Mouse (Mus musculus) liver, adult 2 months (tissue): ENCODE measurements around the gene Adgre5. TPM values are rescaled to one million over a fixed set of nuclear protein-coding genes. Genes with fewer than 3 reads are reported as not detected.

Experiments used
- DNase-seq: peaks from one replicate; pipeline ENCODE4 v3.0.0-alpha.2; 2011; ENCODE audit warnings: low read depth, low spot score; ENCODE audit errors: extremely low read depth
- H3K27ac ChIP-seq: fragments of 200-500 bp; replicated peaks from 2 replicates; pipeline ENCODE4 v1.5.1; 2012; ENCODE audit warnings: low read depth, mild to moderate bottlenecking, control low read depth, inconsistent platforms, low read length; ENCODE audit not compliant: insufficient read depth
- H3K27me3 ChIP-seq: fragments of 200-500 bp; 2 replicates; pipeline ENCODE4 v1.6.1; 2012; ENCODE audit warnings: mild to moderate bottlenecking, moderate library complexity, low read length, inconsistent platforms; ENCODE audit not compliant: control insufficient read depth, insufficient read depth
- H3K36me3 ChIP-seq: fragments of 200-500 bp; 2 replicates; pipeline ENCODE4 v1.6.1; 2012; ENCODE audit warnings: low read length, inconsistent platforms; ENCODE audit not compliant: control insufficient read depth, insufficient read depth
- H3K4me1 ChIP-seq: fragments of 200-500 bp; 2 replicates; pipeline ENCODE4 v1.6.1; 2011; ENCODE audit warnings: low read length; ENCODE audit not compliant: control insufficient read depth, insufficient read depth
- H3K4me3 ChIP-seq: fragments of 200-500 bp; 2 replicates; pipeline ENCODE4 v1.5.1; 2011; ENCODE audit warnings: low read depth, mild to moderate bottlenecking, control low read depth, low read length, moderate library complexity; ENCODE audit not compliant: insufficient read depth
- H3K79me2 ChIP-seq: fragments of 200-500 bp; 2 replicates; pipeline ENCODE4 v1.6.1; 2012; ENCODE audit warnings: inconsistent platforms, mild to moderate bottlenecking, low read length, moderate library complexity; ENCODE audit not compliant: control insufficient read depth, insufficient read depth
- H3K9ac ChIP-seq: fragments of 200-500 bp; 2 replicates; pipeline ENCODE4 v1.6.1; 2012; ENCODE audit warnings: low read depth, mild to moderate bottlenecking, control low read depth, inconsistent platforms, low read length
- CTCF ChIP-seq: fragments of 200-500 bp; IDR thresholded peaks from 2 replicates; pipeline ENCODE4 v1.5.1; 2011; ENCODE audit warnings: low read depth, low read length, control low read depth
- POLR2A ChIP-seq: fragments of 200-500 bp; IDR thresholded peaks from 2 replicates; pipeline ENCODE4 v1.6.1; 2011; ENCODE audit warnings: low read length, control low read depth; ENCODE audit not compliant: insufficient read depth; ENCODE audit errors: extremely low read depth
- WGBS: fragments of 180-500 bp; shearing (Covaris S2); methylation state at CpG from one replicate; pipeline ENCODE4 v1.1.7; 2018; 5-methylcytosine and 5-hydroxymethylcytosine counted together
- polyA plus RNA-seq: library from polyadenylated mRNA; depleted of rRNA; stranded (reverse); fragments of >200 nt; gene quantifications from 2 replicates; pipeline ENCODE4 v1.2.3, GENCODE M21; 2012; rRNA removed
- total RNA-seq: library from RNA; depleted of rRNA; stranded (reverse); fragments of >200 nt; gene quantifications from 2 replicates; pipeline ENCODE4 v1.2.3, GENCODE M21; 2014; rRNA removed

The Adgre5 gene
- total RNA-seq = 20.8 and 21.2 TPM in 2 replicates
- 9.7 and 17.9 TPM in 2 replicates for polyA plus RNA-seq

DNA sequence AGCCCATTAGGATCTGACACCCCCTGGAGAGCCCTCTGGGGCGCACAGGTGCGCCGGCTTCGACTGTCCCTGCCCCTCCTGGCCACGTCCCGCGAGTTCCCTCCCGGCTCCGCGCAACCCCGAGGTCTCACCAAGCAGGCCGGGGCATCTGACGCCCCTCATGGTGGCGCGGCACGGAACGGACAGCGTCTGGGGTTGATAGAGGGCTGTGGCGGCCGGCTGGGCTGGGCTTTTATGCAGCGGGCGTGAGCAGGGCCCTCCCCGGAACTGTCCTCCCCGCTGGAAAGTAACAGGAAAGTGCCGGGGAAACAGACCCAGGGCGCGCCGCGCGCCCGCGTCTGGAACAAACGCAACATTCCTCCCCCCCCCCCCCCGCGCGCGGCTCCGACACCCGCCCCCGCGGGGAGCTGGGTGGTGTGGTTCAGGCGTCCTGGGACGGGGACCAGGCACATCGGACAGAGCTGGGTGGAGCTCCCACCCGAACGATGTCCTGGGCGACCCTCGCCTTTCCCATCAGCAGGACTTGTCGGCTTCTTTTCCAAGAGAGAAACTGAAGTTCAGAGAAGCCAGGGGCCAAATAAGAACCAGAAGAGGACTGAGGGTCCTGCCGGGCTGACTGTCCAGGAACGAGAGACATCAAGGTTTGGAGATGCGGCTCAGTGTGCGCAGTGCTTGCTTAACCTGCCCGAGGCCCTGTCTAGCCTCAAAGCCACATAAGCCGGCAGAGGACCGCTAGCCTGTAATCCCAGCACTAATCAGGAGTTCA is at the start of gene Adgre5:
Adgre5 (minus strand) TSS at position 351 of the 766 bp plus-strand sequence.
- Histone ChIP-seq H3K79me2 (0 out of 2 replicates have a peak, but pooled peaks cover 2% of the 10 kb centered on the region), H3K4me3 (peak within 1 kb of the TSS; percentile 94), H3K27me3 (no peaks in the 10 kb centered on the region), H3K27ac (peak within 1 kb of the TSS; percentile 83), H3K4me1 (peaks cover 4% of the 10 kb centered on the region; the same call in 1 of the 2 replicates), H3K36me3 (no peaks in the 10 kb centered on the region), H3K9ac (peak within 1 kb of the TSS; percentile 87)
- WGBS = 2% methylated on average over 56 of the region's 56 CpGs
- TF ChIP-seq CTCF = no peak
- 0 out of 2 replicates have a peak, but pooled peaks have one; percentile 41 for TF ChIP-seq POLR2A
- no peak for DNase-seq

- Histone ChIP-seq H3K27me3 (no peaks in the 10 kb centered on the region), H3K27ac (no peak overlapping the region), H3K36me3 (no peaks in the 10 kb centered on the region), H3K79me2 (no peaks in the 10 kb centered on the region), H3K4me3 (no peak overlapping the region), H3K9ac (no peak overlapping the region), H3K4me1 (no peaks in the 10 kb centered on the region)
- 85% methylated on average over 4 of the region's 4 CpGs for WGBS
- TF ChIP-seq POLR2A (no peak), CTCF (no peak)
- DNase-seq = no peak
Observed at GRCm38 (mm10) chr8:83789826-83790225, 48.7 kb upstream of the Adgre5 start.

- H3K36me3 ChIP-seq = no peaks in the 10 kb centered on the region
- H3K9ac ChIP-seq = no peak overlapping the region
- no peaks in the 10 kb centered on the region for H3K79me2 ChIP-seq
- no peak for DNase-seq
- no peaks in the 10 kb centered on the region for H3K27me3 ChIP-seq
- H3K27ac ChIP-seq = no peak overlapping the region
- WGBS = 63% methylated on average over 10 of the region's 10 CpGs
- no peaks in the 10 kb centered on the region for H3K4me1 ChIP-seq
- no peak for TF ChIP-seq POLR2A
- TF ChIP-seq CTCF = no peak
- H3K4me3 ChIP-seq = no peak overlapping the region
Observed at GRCm38 (mm10) chr8:83785046-83785445, 43.9 kb upstream of the Adgre5 start.

DNA sequence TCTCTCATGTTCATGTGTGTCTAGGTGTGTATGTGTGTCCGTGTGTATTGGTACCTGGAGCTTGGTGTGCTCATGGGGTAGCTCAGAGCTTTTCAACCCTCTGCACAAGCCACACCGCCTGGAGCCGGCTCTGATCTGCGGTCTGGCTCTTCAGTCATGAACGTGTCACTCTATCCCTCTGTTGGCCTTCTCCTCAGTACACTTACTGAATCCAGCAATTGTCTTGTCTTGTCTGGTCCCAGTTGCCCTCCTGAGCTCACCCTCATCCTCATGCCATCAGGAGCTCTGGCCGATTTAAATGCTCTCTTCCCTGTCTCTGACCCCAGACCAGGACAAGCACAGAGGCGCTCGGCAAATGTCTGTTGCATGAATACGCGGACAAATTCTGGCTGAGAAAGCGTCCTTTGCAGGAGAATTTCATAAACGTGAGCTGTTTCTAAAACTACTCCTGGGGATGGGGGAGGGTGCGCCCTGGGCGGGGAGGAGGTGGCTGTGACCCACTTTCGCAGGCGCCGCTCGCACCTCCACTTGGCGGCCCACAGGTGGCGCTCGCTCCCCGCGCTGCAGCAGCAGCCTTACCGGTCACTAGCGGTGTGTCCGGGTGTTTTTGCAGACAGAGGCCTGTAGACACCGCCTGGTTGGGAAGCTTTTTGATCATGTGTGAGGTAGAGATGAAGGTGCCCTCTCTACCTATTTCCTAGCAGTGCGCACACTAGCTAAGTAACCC is 41.9 kb upstream of the Adgre5 start:
- WGBS = 20% methylated on average over 28 of the region's 28 CpGs
- DNase-seq = peak; percentile 27
- Histone ChIP-seq H3K36me3 (no peaks in the 10 kb centered on the region), H3K27ac (no peak overlapping the region), H3K9ac (no peak overlapping the region), H3K4me1 (no peaks in the 10 kb centered on the region), H3K79me2 (no peaks in the 10 kb centered on the region), H3K4me3 (no peak overlapping the region), H3K27me3 (no peaks in the 10 kb centered on the region)
- peak; percentile 94 for TF ChIP-seq CTCF
- no peak for TF ChIP-seq POLR2A

DNA sequence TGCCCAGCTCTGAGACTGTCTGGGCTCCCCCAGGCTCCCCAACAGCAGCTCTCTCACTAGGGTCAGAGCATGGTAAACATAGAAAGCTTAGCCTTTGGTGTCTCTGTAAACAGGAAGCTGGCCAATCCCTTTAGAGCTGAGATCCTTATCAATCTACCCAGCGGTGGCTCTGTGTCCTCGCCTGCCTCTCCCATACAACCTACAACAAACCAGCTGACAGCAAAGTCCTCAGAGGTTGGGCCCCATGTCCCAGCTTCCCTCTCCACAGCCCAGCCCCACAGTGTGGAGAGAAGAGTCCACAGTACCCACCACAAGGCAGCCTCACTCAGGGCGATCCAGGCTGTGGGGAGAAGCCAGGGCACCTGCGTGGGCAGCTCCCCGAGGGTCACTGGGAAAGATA is 38.5 kb upstream of the Adgre5 start:
- 23% methylated on average over 5 of the region's 5 CpGs for WGBS

More for the DNA sequence above, 38.5 kb upstream of the Adgre5 start:
- Histone ChIP-seq H3K79me2 (no peaks in the 10 kb centered on the region), H3K9ac (no peak overlapping the region), H3K27me3 (no peaks in the 10 kb centered on the region), H3K27ac (no peak overlapping the region), H3K36me3 (no peaks in the 10 kb centered on the region), H3K4me3 (no peak overlapping the region), H3K4me1 (no peaks in the 10 kb centered on the region)
- no peak for TF ChIP-seq POLR2A
- no peak for TF ChIP-seq CTCF
- no peak for DNase-seq
